Mouse (Mus musculus): Measurements from ENCODE around the gene Cdk14.
"Not testable (repeated sequence)": the region's sequence is repeated elsewhere in the genome, so short reads cannot be mapped to it uniquely, and the experiment has no call there.

Cdk14 gene

DNA sequence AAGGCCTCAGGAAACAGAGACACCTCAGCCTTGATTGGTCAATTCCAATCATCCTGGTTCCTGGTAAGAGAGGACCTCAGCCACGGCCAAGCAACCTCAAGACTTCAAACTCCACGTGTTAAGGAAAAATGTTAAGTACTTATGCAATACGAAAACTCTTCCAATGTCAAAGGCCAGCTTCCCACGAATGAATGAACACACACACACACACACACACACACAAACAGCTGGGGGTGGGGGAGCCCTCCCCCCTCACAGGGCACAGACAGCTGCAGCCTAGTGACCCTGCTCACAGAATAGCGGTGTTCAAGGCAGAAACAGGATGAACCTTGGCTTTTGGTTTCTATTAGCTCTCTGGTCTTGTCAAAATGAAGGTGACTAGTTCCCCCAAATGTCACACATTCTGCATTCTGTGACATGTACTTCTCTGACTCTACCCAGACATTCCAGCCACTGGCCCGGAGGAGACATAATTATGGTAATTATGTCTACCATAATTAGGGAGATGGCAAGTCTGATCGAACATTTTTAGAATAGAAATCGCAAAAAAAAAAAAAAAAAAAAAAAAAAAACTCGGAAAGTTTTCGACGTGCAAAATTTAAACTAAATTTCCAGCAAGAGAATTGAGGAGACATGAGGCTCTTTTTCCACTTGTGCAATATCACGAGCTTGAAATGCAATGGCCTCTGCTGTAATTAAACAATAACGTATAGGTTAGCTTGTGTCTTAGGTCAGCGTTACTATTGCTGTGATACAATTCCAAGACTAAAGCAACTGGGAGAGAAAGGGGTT, 54.6 kb downstream of the Cdk14 start:
- no peak for DNase-seq

DNA sequence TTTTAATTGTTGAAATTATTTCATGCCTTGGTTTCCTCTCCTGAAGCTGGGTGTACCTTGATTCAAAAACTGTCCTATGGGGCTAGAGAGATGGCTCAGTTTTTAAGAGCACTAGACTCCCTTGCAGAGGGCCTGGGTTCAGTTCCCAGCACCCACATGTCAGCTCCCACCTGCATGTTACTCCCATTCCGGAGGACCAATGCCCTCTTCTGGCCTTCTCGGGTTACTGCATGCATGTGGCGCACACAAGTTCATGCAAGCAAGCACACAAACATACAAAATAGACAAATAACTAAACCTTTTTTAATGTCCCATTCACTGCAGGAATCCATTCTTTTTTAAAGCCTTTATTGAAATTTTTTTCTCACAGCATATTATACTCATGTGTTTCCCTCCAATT, 58.4 kb downstream of the Cdk14 start:
- DNase-seq = no peak

DNA sequence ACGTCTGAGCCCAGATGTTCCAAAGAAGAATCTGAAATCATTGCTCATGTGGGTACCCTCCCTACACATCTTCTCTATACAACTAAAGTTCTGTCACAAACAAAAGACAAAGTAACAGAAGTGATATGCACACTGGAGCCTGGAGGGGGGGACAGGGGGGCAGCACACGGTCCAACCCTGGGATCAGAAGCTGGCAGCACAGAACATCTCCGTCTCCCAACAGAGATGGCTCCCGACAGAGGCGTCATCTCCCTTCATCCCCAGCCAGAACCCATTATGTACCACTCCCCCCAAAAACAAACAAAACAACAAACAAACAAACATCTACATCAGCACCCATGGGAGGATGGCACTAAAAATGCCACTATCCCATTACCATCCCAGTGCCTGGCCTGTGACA, 59.8 kb downstream of the Cdk14 start:
- no peak for DNase-seq

DNA sequence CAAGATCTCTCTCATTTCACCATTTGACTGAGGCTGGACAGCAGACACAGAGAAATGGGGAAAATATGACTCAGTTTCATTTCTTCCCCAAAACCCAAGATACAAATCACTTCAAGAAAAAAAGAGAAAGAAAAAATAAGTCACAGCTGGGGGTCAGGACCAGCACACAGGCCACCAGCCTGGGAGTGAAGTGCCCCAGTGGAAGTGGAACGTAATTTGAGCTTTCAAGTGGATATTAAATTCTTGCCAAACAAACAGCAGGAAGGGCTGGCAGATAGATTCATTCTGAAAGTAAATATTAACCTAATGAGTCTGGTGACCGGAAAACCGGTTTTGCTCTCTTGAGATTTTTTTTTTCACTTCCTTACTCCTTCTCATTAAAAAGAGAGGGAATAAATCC, 60.2 kb downstream of the Cdk14 start:
- DNase-seq = peak in 1 of 2 experiments; percentile 58

DNA sequence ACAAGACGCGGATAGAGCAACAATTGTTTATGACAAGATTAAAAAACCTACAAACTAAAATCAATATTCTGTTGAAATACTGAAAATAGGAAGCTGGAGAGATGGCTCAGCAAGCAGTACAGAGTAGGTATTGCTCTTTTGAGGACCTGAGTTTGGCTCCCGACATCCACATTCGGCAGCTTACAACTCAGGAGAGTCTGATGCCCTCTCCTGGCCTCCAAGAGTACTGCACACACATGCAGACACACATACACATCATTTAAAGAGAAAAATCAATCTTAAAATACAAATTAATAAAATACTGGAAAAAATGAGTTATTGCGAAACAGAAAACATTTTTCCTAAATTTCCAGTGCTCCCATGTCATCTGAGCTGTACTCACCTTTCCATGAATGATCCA, 60.7 kb downstream of the Cdk14 start:
- DNase-seq = no peak

DNA sequence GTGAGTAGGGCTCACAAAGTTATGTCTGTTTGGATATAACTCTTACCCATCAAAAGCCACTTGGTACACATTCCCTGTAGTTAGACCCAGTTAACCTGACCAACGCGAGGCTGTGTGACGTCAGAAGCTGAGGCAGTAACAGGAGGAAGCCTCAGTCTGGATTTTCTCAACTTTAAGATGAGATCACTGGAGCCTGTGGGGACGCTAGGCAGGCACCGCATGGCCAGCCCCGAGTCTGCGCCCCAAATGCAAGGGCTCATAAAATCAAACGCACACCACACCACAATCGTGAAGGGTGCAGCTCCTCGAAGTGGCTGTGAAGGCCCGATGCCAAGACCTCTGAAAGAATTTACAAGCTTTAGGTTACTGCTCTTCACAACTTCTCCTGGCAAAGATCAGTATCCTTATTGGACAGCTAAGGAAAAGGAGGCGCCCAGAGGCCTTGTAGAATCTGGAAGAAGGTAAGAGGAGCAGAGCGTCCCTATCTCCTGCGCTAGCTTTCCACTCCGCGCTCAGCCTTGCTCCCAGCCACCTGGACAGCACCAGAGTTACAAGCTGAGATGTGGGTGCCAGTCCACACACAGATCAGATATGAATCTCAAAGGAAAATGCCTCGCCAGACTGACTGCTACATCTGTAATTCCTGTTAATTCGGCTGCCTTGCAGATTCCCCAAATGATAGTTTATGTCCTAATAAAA, 61.9 kb downstream of the Cdk14 start:
- DNase-seq = peak in 1 of 2 experiments; percentile 34

DNA sequence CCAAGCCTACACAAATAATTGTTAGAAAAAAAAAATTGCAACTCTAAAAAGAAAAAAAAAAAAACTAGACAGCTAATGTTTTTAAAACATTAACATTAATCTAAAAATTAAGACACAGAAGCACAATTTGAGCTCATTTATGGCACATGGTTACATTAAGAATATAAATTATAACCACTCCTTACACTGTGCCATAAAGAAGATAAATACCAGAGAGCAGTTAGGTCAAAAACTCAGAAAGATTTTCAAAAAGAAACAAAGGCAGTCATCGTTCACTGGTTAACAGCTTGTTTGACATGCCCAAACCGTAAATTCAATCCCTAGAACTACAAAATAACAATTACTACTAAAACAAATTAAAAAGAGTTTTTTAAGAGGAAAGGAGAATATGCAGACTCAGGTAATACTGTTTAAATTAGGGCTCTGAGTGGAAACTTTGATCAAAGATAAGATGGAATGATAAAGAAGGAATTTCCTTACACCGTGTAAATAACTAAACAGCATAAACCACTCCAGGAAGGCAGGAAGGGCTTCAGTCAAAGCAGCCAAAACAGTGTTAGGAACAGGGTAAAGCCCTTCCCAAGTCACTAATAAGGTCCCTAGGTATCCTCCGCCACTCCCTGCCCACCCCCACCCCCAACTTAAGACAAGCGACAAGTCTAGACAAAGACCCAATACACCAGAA, 65.3 kb downstream of the Cdk14 start:
- no peak for DNase-seq

DNA sequence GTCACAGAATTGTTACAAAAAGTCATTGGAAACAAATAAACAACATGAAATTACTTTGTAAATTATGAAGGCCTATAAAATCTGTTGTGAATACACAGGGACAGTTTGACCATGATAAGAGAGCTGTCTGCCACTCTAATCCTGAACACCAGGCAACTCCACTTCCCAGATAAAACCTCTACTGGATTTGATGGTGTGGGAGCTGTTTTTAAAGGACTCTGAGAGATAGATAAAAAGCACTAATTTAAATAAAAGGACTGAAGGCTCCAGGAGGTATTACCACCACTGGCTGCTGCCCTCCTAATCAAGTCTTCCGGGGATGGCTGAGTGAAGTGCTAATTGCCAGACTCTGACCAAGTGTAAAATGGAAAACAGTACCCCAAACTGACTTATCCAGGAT, 66.2 kb downstream of the Cdk14 start:
- DNase-seq = no peak

DNA sequence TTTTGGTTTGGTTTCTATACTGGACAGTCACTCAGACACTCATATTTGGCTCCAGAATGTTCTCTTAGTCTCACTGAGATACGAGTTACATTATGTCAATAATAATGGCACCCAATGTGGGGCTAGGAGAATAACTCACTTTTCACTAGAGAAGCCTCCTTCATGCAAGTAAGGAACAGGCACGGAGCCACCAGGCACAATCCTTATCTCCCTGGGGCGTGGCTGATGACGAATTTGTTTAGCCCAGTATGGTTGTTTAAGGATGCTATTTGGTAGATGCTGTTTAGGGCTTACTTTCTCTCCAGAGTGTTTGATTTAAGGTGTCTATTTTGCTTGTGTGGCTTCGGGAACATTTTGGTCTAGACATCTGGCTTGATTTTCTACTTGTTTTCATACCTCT, 75.5 kb downstream of the Cdk14 start:
- DNase-seq = no peak

DNA sequence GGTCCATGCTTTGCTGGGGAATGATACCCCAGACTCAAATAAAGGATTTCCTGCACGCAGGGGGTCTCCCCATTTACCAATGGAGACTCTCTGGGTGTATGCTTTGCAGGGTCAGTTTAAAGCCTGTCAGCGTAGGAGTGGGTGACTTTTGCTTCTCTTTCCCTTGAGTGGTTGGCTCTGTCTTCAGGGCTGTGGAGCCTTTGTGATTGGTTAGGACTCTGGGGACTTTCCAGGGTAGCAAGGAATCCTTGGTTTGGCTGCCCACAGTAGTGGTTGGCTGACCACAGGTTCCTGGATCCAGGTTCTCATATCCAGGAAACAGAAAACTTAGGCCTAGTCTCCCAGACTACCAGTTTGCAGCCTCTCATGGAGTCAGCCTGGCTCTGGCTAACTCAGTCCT, 76.4 kb downstream of the Cdk14 start:
- no peak for DNase-seq

DNA sequence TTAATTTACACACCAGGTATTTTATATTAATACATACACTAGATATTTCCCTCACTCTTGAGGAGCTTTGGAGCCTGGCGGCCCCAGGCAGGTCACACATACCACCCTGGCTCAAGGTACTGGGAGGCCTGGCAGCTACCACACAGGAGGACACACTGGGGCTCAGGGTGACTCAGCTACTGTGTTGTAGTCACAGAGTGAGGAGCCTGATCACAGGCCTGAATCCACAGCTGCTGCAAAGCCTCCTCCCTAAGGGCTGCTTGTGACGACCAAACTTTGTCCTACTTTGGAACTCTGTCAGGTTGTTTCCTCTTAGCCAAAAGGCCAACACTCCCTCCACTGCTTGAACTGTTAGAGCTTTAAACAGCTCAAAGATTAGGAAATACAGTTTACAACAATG, 76.8 kb downstream of the Cdk14 start:
- peak; percentile 39 to 49 for DNase-seq

DNA sequence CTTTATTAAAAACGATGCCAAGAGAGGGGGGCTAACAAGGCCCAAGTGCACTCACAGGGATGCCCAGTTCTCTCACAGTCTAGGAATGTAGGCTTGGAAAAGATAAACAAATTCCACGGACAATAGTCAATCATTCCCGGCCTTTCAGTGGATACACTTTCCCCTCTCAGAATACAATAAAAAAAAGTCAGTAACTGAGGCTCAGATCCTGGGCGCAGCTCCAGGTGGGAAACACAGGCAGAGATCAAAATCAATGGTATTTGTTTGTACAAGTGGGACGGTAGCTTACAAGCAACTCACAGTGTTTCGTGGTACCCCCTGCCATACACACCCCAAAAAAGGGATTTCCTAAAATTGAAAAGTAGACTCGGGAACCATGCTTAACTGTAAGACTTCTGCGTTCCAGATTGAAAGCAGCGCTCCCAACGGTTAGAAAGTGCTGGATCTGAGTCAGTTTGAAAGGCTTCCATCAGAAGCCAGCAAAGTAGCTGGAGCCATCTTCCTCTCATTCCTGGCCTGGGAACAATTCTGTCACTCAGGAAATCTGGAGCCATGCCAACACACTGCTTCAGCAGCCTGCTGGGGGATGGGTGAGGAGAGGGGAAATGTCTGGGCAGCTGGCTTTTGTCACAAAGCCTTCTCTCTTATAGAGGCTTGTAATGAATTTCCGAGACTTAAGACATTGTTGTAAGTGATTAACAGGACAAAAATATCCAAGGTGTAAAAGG, 77.5 kb downstream of the Cdk14 start:
- DNase-seq = peak; percentile 90

DNA sequence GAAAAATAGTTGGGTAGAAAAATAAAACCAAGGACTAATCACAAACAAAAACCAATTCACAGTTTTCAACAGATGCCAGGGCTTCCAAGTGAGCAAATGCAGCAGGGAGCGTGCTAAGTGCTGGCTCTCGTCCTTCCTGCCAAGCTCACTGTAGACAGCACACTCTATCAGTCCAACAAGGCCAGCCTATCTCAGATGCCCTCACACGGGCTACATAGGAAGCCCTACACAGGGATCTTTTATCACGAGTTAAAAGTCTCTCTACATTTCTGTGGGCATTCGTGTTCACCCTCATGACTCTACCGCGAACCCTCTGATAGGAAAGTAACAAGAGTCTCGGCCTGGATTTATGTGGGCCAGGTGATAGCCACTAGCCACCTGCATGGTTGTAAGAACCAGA, 78.5 kb downstream of the Cdk14 start:
- DNase-seq = no peak

DNA sequence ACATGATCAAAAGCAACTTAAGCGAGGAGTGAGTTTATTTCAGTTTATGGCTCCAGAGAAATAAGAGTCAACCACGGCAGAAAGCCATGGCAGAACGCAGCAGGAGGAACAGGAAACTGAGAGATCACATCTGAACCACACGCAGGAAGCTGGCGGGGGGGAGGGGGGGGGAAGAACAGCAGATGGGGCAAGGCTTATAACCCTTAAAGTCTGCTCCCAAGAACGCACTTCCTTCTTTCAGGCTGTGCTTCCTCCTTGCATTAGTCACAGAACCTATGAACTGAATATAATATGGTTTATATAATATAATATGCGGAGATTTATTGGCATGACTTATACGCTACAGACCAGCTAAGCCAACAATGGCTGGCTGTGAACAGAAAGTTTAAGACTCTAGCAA, 86.2 kb downstream of the Cdk14 start:
- no peak for DNase-seq

DNA sequence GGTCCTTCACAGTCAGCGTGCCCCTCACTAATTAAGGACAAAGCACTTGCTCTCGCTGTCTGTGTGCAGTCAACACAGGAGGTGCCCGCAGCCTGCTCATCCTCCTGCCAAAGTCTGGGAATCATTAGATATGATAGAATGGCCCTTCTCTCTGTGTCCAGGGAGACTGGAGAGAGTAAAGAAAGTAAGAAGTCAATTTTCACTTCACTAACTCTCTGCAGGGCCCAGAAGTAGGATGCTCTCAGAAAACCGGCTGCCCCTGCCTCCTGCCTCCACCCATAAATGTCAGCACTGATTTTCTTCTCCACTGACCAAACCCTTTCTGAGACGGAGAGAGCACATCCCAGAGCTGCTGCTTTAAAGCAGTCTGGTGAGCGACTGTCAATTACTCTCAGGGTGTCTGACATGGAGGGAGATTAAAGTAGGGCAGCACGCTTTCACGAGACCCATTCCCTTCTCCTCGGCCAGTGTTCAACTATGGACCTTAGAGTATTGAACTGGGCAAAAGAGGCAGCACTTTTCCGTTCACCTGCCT, 89.1 kb downstream of the Cdk14 start:
- no peak for DNase-seq

DNA sequence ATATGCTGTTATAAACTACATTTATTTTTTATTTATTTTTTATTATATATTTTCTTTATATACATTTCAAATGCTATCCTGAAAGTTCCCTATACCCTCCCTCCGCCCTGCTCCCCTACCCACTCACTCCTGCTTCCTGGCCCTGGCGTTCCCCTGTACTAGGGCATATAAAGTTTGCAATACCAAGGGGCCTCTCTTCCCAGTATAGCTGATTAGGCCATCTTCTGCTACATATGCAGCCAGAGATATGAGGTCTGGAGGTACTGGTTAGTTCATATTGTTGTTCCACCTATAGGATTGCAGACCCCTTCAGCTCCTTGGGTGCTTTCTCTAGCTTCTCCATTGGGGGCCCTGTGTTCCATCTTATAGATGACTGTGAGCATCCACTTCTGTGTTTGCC, 91.1 kb downstream of the Cdk14 start:
- not testable (repeated sequence) for DNase-seq

DNA sequence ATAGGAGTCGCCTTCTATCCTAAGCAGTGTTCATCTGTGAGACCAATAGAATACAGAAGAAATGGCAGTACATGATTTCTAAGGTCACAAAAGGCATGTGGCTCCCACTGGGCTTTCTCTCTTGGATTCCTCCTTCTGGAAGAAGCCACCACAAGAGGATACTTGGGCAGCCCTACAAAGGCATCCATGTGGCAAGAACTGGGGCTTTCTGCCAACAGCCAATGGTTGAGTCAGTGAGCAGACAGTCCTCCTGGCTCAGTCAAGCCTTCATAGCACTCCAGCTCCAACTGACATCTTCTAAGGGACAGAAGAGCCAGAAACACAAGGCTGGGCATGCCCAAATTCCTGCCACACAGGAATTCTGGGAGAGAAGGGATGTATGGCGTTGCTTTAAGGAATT, 93.4 kb downstream of the Cdk14 start:
- DNase-seq = peak in 1 of 2 experiments; percentile 36

DNA sequence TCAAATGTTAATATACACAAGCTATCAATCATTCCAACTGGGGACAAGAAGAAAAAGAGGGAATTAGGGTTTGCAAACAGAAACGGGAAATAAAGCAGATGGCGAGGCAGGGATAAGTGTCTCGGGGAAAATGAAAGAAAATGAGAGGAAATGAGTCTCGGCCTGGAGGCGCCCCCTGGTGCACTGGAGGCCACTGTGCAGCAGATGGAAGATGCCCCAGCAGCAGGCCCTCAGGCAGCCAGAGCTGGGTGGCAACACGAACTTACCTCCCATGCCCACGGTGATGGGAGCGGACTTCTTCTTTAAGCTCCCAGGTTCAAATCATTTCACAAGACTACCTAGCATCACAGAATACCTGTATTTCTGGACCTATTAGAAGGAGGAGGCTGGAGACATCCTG, 97.4 kb downstream of the Cdk14 start:
- DNase-seq = no peak

DNA sequence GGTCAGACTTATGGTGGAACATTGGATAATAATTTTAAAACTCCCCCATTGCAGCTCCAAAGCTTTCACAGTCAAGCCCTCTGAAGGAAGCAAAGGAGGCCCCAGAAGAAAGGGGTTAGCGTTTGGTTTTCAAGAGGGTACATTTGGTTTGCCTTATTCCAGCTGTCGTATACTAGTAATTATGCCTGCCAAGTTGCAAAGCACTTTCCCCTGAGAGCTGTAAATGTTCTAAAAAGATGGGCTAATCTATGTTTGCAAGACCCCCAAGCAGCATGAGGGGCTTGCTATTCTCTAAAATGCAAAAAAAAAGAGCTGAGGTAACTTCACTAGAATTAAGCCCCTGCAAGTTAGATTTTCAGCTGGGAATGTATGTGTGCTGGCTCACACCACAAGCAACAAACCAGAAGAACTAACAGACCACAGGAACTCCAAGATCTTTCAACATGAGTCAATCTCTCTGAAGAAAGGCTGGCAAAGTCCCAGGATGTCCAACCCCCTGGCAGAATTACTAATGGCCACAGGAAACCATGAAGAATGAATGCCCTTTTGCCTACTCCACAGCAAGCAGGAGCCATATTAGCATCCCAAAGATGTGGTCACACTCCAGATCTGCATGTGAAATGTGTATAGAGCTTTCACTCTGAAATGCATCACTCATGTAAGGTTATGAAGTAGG, 99.5 kb downstream of the Cdk14 start:
- DNase-seq = peak; percentile 63 to 67

DNA sequence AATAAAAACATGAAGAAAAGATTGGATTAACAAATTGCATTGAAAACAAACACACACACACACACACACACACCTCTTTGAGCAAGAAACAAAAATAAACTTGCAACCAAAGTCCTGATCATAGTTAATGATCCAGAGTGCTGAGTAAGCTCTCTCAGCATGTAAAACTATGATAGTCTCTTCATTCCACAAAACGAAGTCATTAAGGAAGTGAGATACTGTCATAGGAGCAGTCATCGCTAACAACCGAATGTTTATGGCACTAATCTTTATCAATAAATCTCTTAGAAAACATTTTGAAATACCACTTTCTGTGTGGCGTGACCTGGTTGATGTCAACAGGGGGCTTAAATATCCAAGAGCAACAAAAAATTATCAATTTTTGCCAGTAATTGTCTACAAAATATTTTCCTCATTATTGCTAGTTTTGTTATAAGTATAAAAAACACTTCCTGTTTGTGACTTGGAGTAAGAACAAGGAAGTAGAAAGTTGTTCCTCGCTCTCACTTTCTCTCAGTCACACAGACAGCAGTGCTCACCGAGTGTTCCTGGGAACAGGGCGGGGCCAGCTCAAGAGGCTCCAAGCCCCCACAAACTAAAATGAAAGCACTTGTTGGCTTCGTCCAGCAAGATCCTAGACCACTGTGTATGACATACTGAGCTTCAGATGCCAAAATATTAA, 100.1 kb downstream of the Cdk14 start:
- DNase-seq = peak; percentile 46 to 57

DNA sequence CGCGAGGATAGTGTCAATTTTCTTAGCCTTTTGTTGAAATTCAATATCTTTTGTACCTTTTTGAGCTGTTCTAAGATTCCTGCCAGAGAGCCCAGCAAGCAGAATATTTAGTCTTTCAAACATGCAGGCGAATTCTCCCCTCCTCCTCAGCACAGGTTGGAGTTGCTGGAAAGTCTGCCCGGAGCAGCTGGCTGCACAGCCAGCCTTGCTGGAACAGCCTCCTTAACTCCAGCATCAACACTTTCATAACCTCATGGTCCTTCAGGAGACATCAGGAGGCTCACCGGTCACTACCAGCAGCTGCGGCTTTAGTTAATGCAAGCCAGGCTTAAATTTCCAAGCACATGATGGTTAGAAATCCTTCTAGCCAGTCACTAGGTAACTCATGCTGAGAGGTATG, 105.8 kb downstream of the Cdk14 start:
- DNase-seq = no peak
